Mouse (Mus musculus) embryo, embryonic 11 days (tissue): ENCODE measurements at regions not wholly inside any gene's neighbourhood (a gene's known extent, or its start where the extent isn't known, plus 50 kb on each side); places are given as distances from the start of the nearest gene placed in this dataset.

Source experiments
- DNase-seq: peaks from one replicate; pipeline ENCODE4 v3.0.0-alpha.2; 2015

GRCm38 (mm10) chr1:100878065-100878464, 1105.5 kb downstream of the Cntnap5b start:
- DNase-seq = no peak

- DNase-seq = no peak
Measured at GRCm38 (mm10) chr1:100887336-100887735, 1114.8 kb downstream of the Cntnap5b start.

DNA sequence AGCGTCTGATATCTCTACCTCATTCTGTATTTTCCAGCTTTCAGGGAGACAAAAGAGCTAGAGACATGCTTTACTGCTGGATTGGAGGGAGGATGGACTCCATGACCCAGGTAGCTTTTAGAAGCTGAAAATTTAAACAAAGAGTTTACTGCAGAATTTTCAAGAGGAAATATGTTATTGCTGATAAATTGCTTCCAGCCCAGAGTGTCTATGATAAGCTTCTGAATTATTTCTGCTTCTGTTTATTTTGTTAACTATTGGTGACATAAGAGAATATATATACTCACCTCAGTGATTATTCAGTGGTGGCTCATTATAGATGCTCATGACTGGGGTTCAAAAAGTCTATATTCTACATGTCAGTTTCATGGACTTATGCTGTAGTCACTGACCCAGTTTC, 1115.8 kb downstream of the Cntnap5b start:
- no peak for DNase-seq

DNA sequence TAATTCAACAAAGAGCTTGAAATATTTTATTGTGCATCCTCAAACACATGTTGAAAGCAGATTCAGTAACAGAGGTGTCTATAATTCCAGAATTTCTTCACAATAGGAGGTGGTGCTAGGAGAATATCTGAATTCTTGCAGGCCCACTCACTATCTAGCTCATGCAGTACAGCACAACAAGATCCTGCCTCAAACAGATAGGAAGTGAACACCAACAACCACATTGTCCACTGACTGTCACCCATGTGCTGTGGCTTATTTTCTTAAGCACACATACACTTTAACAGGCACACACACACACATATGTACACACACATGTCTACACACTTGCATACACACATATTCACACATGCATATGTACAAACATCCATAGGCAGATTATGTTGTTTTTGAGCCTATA, 1150.3 kb downstream of the Cntnap5b start:
- DNase-seq = no peak

DNA sequence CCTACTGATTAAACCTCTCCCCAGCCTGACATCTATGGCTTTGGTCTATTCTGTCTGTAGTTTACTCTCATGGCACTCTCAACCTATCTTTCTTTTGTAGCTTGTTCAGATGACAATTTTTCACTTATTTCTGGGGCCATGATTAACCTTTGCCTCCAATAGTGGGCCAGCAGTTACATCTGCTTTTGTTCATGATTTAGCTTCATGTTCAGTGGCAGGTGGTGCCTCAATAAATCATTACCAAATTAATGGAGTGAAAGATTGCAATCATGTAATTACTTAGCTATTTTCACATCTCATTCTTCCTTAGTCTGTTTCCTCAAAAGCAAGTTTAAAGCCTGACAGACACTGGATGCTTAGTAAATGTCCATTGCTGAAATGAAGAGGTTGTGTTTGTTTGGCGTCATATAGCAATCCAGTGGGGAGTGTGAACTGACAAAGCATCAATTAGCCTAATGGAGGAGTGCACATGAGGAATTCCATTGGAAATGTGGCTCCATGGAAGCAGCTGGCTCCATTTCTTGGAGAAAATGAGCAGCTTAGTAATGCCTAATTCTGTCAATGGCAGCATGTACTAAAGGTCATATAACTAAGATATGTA, 1155.7 kb downstream of the Cntnap5b start:
- DNase-seq = peak; percentile 5

DNA sequence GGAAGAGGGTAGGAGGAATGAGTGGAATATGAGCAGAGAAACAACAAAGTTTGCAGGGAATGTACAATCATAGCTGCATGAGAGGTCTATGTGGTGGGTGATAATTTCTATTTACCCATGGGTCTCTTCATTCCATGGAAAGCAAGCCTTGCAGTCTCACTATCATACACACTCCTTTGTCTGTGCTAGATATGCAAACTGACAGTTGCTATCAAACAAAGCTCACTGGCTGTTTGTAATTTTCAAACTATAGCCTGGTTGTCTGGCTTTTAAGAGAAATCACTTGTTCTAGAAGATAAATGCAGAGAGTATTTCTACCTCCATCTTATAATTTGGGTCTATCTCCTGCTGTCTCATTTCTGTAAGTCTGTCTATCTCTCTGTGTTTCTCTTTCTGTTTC, 1194.7 kb downstream of the Cntnap5b start:
- DNase-seq = no peak

DNA sequence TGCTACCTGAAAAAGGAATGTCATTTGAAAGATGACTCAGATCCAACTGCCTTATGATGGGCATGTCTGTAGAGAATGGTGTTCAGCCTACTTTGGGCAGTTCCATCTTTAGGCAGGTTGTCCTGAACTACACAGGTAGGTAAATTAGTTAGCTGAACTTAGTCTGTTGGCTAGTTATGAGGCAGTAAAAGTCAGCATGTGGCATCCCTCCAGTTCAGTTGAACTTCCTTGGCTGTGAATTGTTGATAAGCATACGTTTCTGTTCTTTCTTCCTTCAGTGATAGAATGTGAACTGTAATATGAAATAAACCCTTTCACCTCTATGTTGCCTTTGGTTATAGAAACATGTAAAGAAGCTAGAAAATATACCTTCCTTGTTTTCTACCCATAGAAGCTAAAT, 1198.8 kb downstream of the Cntnap5b start:
- DNase-seq = no peak

DNA sequence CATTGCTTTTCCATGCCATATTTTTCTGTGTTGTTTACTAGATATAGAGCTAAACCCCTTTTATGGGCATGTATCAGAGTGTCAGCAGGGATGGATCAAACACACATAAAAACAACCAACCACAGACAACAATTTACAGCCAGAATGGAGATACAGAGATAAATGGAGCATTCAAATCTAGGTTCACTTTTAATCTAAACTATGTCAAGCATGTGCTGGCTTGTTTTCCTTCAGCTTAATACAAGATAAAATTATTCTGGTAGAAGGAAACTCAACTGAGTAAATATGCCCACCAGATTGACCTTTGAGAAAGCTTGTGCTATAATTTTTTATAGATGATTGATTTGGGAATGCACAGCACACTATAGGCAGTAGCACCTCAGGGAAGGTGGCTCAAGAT, 1199.7 kb downstream of the Cntnap5b start:
- no peak for DNase-seq

GRCm38 (mm10) chr1:100973713-100974112, 1201.1 kb downstream of the Cntnap5b start:
- DNase-seq = no peak
